Mouse (Mus musculus) forebrain, embryonic 15.5 days (tissue): ENCODE data around the gene Noto. TPM values are rescaled to one million over a fixed set of nuclear protein-coding genes. Genes with fewer than 3 reads are reported as not detected.
"Not testable (repeated sequence)": the region's sequence is repeated elsewhere in the genome, so short reads cannot be mapped to it uniquely, and the experiment has no call there.

ENCODE experiments used
- ATAC-seq: fragments of 200-750 bp; cut with Nextera tagmentation; replicated peaks from 2 replicates; pipeline ENCODE4 v1.8.0; 2017; ENCODE audit warnings: mild to moderate bottlenecking, moderate TSS enrichment, moderate library complexity
- H3K27ac ChIP-seq: fragments of 300-500 bp; sonication (generic); replicated peaks from 2 replicates; pipeline ENCODE4 v1.5.1; 2015; ENCODE audit warnings: mild to moderate bottlenecking, inconsistent platforms
- H3K27me3 ChIP-seq: fragments of 300-500 bp; sonication (generic); 2 replicates; pipeline ENCODE4 v1.6.1; 2015; ENCODE audit warnings: inconsistent platforms
- H3K36me3 ChIP-seq: fragments of 300-500 bp; sonication (generic); 2 replicates; pipeline ENCODE4 v1.6.1; 2015; ENCODE audit warnings: mild to moderate bottlenecking, inconsistent platforms
- H3K4me1 ChIP-seq: fragments of 300-500 bp; sonication (generic); 2 replicates; pipeline ENCODE4 v1.6.1; 2015; ENCODE audit warnings: inconsistent platforms
- H3K4me2 ChIP-seq: fragments of 300-500 bp; sonication (generic); replicated peaks from 2 replicates; pipeline ENCODE4 v1.6.1; 2015; ENCODE audit warnings: mild to moderate bottlenecking, inconsistent platforms
- H3K4me3 ChIP-seq: fragments of 300-500 bp; sonication (generic); 2 replicates; pipeline ENCODE4 v1.5.1; 2015; ENCODE audit warnings: mild to moderate bottlenecking, inconsistent platforms
- H3K9ac ChIP-seq: fragments of 300-500 bp; sonication (generic); replicated peaks from 2 replicates; pipeline ENCODE4 v1.6.1; 2015; ENCODE audit warnings: mild to moderate bottlenecking, inconsistent platforms
- H3K9me3 ChIP-seq: fragments of 300-500 bp; sonication (generic); 2 replicates; pipeline ENCODE4 v1.6.1; 2016; ENCODE audit warnings: inconsistent platforms
- WGBS: fragments of 180-500 bp; shearing (Covaris S2); methylation state at CpG from one replicate; pipeline ENCODE4 v1.1.7; 2015; ENCODE audit warnings: mixed read lengths; 5-methylcytosine and 5-hydroxymethylcytosine counted together
- polyA plus RNA-seq: library from polyadenylated mRNA; unstranded; fragments of >200 nt; fragmentation: Nextera tagmentation; extraction: Ambion mirVana; gene quantifications from 2 replicates; pipeline ENCODE4 v1.2.1, GENCODE M21; 2015

Noto gene
- polyA plus RNA-seq, 1 experiment from 2014 or later: not detected

- H3K4me1 ChIP-seq: peaks cover 16% of the 10 kb centered on the region
- no peaks in the 10 kb centered on the region for H3K9me3 ChIP-seq
- WGBS: 85% methylated on average over 5 of the region's 5 CpGs
- ATAC-seq: no peak
- H3K27me3 ChIP-seq: no peaks in the 10 kb centered on the region
- H3K36me3 ChIP-seq: peaks cover 5% of the 10 kb centered on the region; the same call in 1 of the 2 replicates
- no peak overlapping the region for H3K9ac ChIP-seq
- H3K4me3 ChIP-seq: no peak overlapping the region
- no peak overlapping the region for H3K4me2 ChIP-seq
- H3K27ac ChIP-seq: no peak overlapping the region
Measured at GRCm38 (mm10) chr6:85433865-85434264, 10.2 kb downstream of the Noto start.

GRCm38 (mm10) chr6:85436204-85436603, 12.5 kb downstream of the Noto start:
- H3K27me3 ChIP-seq: no peaks in the 10 kb centered on the region
- no peak overlapping the region for H3K9ac ChIP-seq
- no peak overlapping the region for H3K4me3 ChIP-seq
- H3K36me3 ChIP-seq: peaks cover 23% of the 10 kb centered on the region
- H3K9me3 ChIP-seq: no peaks in the 10 kb centered on the region
- H3K4me1 ChIP-seq: peaks cover 16% of the 10 kb centered on the region
- no peak overlapping the region for H3K27ac ChIP-seq
- no peak for ATAC-seq
- WGBS: 87% methylated on average over 1 of the region's 1 CpGs
- no peak overlapping the region for H3K4me2 ChIP-seq

GRCm38 (mm10) chr6:85436631-85437030, 12.9 kb downstream of the Noto start:
- Histone ChIP-seq H3K9ac (no peak overlapping the region), H3K4me3 (no peak overlapping the region), H3K36me3 (peaks cover 23% of the 10 kb centered on the region), H3K4me2 (no peak overlapping the region), H3K4me1 (peaks cover 13% of the 10 kb centered on the region), H3K9me3 (no peaks in the 10 kb centered on the region), H3K27me3 (no peaks in the 10 kb centered on the region), H3K27ac (no peak overlapping the region)
- 87% methylated on average over 5 of the region's 6 CpGs for WGBS
- ATAC-seq: no peak

- H3K27ac ChIP-seq: no peak overlapping the region
- H3K9ac ChIP-seq: no peak overlapping the region
- 88% methylated on average over 4 of the region's 4 CpGs for WGBS
- H3K4me1 ChIP-seq: no peaks in the 10 kb centered on the region
- H3K27me3 ChIP-seq: no peaks in the 10 kb centered on the region
- no peak overlapping the region for H3K4me3 ChIP-seq
- no peak overlapping the region for H3K4me2 ChIP-seq
- no peaks in the 10 kb centered on the region for H3K9me3 ChIP-seq
- H3K36me3 ChIP-seq: peaks cover 32% of the 10 kb centered on the region
- no peak for ATAC-seq
Measured at GRCm38 (mm10) chr6:85441142-85441541, 17.5 kb downstream of the Noto start.

- no peak for ATAC-seq
- H3K36me3 ChIP-seq: peaks cover 32% of the 10 kb centered on the region
Measured at GRCm38 (mm10) chr6:85443488-85444233, 20.0 kb downstream of the Noto start.

GRCm38 (mm10) chr6:85444266-85444965, 20.7 kb downstream of the Noto start:
- peaks cover 25% of the 10 kb centered on the region for H3K36me3 ChIP-seq
- no peaks in the 10 kb centered on the region for H3K4me1 ChIP-seq
- H3K9ac ChIP-seq: no peak overlapping the region
- no peak overlapping the region for H3K4me3 ChIP-seq
- no peak overlapping the region for H3K4me2 ChIP-seq
- no peak for ATAC-seq
- no peaks in the 10 kb centered on the region for H3K27me3 ChIP-seq
- WGBS: 90% methylated on average over 8 of the region's 8 CpGs
- H3K27ac ChIP-seq: no peak overlapping the region
- H3K9me3 ChIP-seq: no peaks in the 10 kb centered on the region

More at GRCm38 (mm10) chr6:85443488-85444233, 20.0 kb downstream of the Noto start:
- Histone ChIP-seq H3K27me3 (no peaks in the 10 kb centered on the region), H3K9me3 (no peaks in the 10 kb centered on the region), H3K4me1 (no peaks in the 10 kb centered on the region), H3K4me3 (no peak overlapping the region), H3K27ac (no peak overlapping the region), H3K4me2 (no peak overlapping the region), H3K9ac (no peak overlapping the region)
- 93% methylated on average over 3 of the region's 3 CpGs for WGBS

GRCm38 (mm10) chr6:85445286-85445685, 21.6 kb downstream of the Noto start:
- Histone ChIP-seq H3K4me2 (no peak overlapping the region), H3K9ac (no peak overlapping the region), H3K36me3 (peaks cover 17% of the 10 kb centered on the region), H3K9me3 (no peaks in the 10 kb centered on the region), H3K4me3 (no peak overlapping the region), H3K27me3 (no peaks in the 10 kb centered on the region), H3K27ac (no peak overlapping the region), H3K4me1 (peaks cover 1% of the 10 kb centered on the region; the same call in 1 of the 2 replicates)
- 83% methylated on average over 5 of the region's 5 CpGs for WGBS
- ATAC-seq: no peak

- no peak overlapping the region for H3K4me3 ChIP-seq
- H3K27me3 ChIP-seq: no peaks in the 10 kb centered on the region
- ATAC-seq: no peak
- H3K9me3 ChIP-seq: no peaks in the 10 kb centered on the region
- no peak overlapping the region for H3K4me2 ChIP-seq
- no peak overlapping the region for H3K27ac ChIP-seq
- WGBS: 89% methylated on average over 6 of the region's 6 CpGs
- no peak overlapping the region for H3K9ac ChIP-seq
- peaks cover 10% of the 10 kb centered on the region; the same call in 1 of the 2 replicates for H3K36me3 ChIP-seq
- H3K4me1 ChIP-seq: peaks cover 7% of the 10 kb centered on the region
Measured at GRCm38 (mm10) chr6:85447351-85447750, 23.7 kb downstream of the Noto start.

GRCm38 (mm10) chr6:85450140-85450539, 26.5 kb downstream of the Noto start:
- not testable (repeated sequence) for ATAC-seq, H3K4me3 ChIP-seq, H3K36me3 ChIP-seq, H3K4me2 ChIP-seq, H3K27ac ChIP-seq, H3K9me3 ChIP-seq, H3K27me3 ChIP-seq, H3K9ac ChIP-seq
- WGBS: 50% methylated on average over 1 of the region's 1 CpGs
- peaks cover 32% of the 10 kb centered on the region for H3K4me1 ChIP-seq

GRCm38 (mm10) chr6:85450697-85451663, 27.3 kb downstream of the Noto start, which contains the start of gene Cct7:
Cct7 (plus strand) TSS chr6:85451514.
- H3K9me3 ChIP-seq: no peaks in the 10 kb centered on the region
- 3% methylated on average over 96 of the region's 96 CpGs for WGBS
- H3K27ac ChIP-seq: peak within 1 kb of the TSS; percentile 90
- H3K9ac ChIP-seq: peak within 1 kb of the TSS; percentile 86
- H3K36me3 ChIP-seq: 0 out of 2 replicates have a peak, but pooled peaks cover 3% of the 10 kb centered on the region
- H3K4me3 ChIP-seq: peak within 1 kb of the TSS; percentile 85
- H3K4me2 ChIP-seq: peak within 1 kb of the TSS; percentile 91
- peak; percentile 94 for ATAC-seq
- no peaks in the 10 kb centered on the region for H3K27me3 ChIP-seq
- peaks cover 39% of the 10 kb centered on the region for H3K4me1 ChIP-seq

- peak within 1 kb of the TSS; percentile 86 for H3K9ac ChIP-seq
- H3K4me1 ChIP-seq: peaks cover 46% of the 10 kb centered on the region
- peak within 1 kb of the TSS; percentile 90 for H3K27ac ChIP-seq
- peak within 1 kb of the TSS; percentile 85 for H3K4me3 ChIP-seq
- no peaks in the 10 kb centered on the region for H3K36me3 ChIP-seq
- no peaks in the 10 kb centered on the region for H3K27me3 ChIP-seq
- WGBS: under 1% methylated on average over 54 of the region's 54 CpGs
- no peaks in the 10 kb centered on the region for H3K9me3 ChIP-seq
- peak; percentile 95 for ATAC-seq
- peak within 1 kb of the TSS; percentile 91 for H3K4me2 ChIP-seq
Measured at GRCm38 (mm10) chr6:85451664-85452410, 28.2 kb downstream of the Noto start, which contains the start of gene Pradc1. Pradc1 (minus strand) TSS chr6:85451970.
